Mouse (Mus musculus): ENCODE data around the gene Lrrn2.
"Not testable (repeated sequence)": the region's sequence is repeated elsewhere in the genome, so short reads cannot be mapped to it uniquely, and the experiment has no call there.

Gene Lrrn2

DNA sequence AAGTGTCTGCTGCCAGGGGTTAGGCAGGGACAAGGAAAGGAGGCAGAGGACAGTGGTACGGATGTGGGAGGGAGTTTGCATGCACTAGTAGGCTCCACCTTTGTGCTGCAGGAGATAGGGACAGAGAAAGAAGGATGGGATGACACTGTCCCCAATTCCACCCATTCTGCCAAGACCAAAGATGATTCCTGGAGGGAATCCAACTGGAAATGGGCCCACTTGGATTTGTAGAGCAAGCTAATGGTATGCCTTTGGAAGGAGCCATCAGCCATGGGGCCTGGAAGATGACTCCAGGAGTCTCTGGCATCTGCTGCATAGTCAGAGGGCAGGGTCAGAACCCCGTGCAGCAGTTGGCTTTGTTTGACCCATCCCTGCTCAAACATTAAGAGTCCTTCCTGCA is 52.3 kb downstream of the Lrrn2 start:
- peak; percentile 30 for DNase-seq (ENCODE audit: low spot score)

DNA sequence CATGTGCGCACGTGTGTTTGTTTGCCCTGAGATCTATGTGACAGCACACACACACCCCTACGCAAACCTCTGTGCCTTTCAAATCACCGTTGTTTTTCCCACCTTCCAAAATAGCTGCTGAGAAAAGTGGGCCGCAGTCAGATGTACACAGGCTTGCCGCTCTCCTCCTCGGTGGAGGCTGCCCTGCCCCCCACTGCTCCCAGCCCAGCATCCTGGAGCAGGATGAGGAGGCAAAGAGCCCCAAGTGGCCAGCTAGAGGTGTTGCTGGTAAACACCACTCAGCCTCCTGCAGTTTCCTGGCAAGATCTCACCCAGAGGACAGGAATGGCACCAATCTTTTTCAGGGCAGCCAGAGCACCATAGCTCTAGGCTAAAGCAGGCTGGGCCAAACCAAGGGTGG is 54.8 kb downstream of the Lrrn2 start:
- no peak for DNase-seq (ENCODE audit: low spot score)

DNA sequence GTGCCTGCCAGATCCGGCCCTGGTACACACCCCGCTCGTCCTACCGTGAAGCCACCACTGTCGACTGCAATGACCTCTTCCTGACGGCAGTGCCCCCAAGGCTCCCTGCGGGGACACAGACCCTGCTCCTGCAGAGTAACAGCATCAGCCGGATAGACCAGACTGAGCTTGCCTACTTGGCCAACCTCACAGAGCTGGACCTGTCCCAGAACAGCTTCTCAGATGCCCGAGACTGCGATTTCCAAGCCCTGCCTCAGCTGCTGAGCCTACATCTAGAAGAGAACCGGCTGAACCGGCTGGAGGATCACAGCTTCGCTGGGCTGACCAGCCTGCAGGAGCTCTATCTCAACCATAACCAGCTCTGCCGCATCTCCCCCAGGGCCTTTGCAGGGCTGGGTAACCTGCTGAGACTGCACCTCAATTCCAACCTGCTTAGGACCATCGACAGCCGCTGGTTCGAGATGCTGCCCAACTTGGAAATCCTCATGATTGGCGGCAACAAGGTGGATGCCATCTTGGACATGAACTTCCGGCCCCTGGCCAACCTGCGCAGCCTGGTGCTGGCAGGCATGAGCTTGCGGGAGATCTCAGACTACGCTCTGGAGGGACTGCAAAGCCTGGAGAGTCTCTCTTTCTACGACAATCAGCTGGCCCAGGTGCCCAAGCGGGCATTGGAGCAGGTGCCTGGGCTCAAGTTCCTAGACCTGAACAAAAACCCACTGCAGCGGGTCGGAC is 57.4 kb downstream of the Lrrn2 start:
- DNase-seq (ENCODE audit: low spot score) = peak; percentile 49

DNA sequence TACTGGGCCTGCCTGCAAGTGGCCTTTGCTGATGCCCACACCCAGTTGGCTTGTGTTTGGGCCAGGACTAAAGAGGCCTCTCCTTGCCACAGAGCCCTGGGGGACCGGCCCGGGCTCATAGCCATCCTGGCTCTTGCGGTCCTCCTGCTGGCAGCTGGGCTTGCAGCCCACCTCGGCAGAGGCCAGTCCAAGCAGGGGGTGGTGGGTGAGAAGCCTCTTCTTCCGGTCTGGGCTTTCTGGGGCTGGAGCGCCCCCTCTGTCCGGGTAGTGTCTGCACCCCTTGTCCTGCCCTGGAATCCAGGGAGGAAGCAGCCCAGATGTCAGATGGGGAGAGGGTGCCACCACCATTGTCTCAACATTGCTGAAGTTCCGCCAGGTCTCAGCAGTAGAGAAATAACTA is 58.9 kb downstream of the Lrrn2 start:
- DNase-seq (ENCODE audit: low spot score) = no peak

DNA sequence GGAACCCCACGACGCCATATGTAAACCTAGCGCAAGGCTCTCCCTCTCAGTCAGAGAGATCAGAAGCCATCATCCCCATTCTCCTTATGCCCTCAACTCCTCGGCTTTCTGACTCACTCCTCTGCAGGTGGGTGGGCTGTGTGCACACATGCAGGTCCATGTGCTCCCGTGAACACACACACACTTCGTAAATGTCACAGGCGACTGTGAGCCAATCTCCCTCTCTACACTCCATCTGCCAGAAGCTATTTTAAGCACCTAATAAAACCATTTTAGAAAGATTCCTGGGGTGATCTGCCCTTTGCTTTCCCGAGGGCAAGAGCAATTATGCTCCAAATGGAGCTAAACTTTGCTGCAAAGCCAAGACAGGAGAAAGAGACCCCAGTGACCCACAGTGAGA is 65.8 kb downstream of the Lrrn2 start:
- DNase-seq (ENCODE audit: low spot score) = no peak

DNA sequence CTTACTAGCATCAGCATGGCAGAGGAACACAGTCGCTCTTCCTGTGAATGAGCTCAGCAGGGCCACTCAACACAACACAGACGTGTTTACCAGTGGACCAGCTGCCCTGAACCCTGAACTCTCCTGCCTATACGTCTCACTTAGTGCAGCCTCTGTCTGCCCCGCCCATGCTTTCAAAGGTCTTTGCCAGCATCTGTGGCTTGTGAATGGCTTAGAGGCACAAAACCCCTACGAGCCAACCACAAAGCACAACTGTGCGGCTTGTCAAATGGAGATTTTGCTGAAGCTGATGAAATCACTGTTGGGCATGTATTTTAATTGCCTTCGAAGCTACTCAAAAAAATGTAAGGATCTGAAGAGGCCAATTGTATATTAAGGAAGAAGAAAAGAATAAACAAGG is 67.7 kb downstream of the Lrrn2 start:
- no peak for DNase-seq (ENCODE audit: low spot score)

DNA sequence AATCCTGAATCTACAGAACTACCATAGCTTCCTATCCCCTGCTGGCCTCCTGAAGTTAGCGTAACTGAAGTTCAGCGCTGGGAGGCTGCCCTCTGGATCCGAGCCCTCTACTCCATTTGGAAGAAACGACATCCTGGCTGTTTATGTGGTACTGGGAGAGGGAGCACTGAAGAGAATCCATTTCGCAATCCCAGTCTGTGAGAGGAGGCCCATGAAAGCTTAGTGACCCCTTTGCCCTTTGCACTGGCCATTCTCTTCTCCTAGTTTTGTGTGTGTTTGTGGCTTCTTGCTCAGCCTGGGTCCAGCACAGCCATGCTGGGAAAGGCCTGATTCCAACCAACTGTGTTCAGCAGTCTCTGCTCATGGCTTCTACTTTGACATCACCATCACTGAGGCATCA is 76.7 kb downstream of the Lrrn2 start:
- DNase-seq (ENCODE audit: low spot score) = peak; percentile 86

DNA sequence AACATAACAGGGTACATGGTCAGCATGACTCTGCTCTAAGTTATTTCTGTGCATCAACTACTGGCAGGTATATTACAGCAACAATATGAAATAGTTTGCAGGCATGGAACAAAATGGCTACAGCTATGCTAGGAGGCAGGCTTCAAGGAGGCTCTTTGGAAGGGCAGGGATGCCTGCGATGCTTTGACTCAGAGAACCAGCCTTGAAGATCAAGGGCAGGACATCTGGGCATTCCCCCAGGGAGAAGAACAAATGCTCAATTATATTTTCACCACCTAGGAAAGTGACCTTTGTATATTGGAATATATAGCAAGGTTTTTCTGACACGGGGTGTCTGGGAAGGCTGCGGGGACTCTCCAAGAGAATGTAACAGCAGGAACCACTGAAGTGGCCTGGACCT is 81.7 kb downstream of the Lrrn2 start:
- DNase-seq (ENCODE audit: low spot score) = no peak

DNA sequence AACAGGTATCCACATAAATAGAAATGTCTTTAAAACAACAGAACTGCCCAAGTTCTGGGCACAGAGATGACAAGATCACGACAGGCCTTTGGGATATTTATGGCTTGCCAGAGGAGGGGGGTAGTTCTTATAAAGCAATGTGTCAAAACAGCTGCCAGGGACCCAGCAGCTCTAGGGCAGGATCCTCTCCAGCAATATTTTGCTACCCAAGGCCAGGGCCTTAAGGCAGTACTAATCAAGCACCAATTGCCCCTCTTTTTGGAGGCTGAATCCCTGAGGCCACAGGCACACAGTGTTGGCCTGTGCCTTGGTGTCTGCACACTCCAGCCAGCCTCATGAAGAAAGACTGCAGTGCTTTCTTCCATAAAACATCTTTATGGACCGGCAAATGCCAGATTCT is 84.0 kb downstream of the Lrrn2 start:
- DNase-seq (ENCODE audit: low spot score) = no peak

DNA sequence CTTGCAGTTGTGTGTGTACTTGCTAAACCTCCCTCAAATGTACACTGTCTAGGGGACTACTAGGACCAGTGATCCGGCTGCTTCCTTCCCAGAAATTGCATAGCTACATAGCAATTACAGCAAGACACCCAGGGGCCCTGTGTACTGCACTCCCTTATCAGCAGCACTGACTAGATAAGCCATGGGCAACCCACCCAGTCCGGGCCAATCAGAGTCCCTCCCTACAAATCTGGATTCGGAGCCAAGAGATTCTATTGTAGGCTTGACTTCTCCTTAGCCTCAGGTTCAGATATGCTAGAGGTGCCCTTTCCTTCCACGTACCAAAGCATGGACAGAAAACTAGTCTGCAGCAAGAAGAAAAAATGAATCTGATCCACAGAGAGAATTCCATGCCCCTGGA is 84.6 kb downstream of the Lrrn2 start:
- no peak for DNase-seq (ENCODE audit: low spot score)

DNA sequence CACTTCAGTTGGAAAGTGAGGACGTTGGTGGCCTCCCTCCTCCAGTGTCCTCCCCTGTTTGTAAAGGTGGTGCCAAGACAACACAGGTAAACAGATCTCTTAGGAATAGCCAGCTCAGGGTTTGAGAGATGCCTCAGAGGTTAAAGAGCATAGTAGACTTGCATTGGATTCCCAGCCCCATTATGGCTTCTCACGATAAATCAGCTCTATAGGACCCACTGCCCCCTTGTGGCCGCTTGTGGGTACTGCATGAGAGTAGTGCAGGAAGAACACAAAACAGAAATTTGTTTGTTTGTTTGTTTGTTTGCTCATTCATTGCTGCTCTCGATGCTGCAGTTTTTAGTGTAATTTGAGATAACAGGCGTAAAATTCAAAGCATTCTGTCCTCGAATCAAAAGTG is 88.6 kb downstream of the Lrrn2 start:
- peak; percentile 39 for DNase-seq (ENCODE audit: low spot score)

DNA sequence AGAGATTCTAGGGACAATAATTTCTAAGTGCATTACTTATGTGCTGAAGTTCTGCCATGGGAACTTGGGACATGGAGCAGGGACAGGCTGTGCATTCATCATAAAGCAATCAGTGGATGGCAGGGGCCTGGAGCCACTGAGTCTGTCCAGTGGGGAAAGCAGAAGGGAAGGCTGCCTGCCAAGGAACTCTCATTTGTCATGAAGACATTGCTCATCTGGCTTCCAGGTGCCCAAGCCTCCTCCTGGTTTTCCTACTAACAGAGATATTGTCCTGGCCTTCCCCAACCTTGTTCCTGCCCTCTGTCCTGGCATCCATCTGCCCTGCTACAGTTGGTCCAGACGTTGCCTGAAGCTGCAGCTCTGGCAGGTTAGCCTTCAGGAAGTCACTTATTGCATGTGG is 97.3 kb downstream of the Lrrn2 start:
- DNase-seq (ENCODE audit: low spot score) = peak; percentile 22

DNA sequence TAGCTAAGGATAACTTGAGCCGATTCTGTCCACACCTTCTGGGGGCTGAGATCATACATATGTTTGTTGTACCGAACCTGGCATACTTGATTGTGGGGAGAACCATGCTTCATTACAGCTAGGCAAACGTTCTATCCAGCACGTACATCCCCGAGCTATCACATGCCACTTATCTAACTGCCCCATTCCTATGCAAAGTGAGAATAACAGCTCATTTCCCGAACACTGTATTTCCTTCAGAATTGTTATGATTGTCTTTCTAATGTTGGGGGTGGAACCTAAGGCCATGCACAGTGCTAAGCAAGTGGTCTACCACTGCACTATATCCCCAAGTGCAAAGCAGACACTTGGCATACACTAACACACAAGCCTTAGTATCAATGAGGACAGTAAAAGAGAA is 101.2 kb downstream of the Lrrn2 start:
- no peak for DNase-seq (ENCODE audit: low spot score)

DNA sequence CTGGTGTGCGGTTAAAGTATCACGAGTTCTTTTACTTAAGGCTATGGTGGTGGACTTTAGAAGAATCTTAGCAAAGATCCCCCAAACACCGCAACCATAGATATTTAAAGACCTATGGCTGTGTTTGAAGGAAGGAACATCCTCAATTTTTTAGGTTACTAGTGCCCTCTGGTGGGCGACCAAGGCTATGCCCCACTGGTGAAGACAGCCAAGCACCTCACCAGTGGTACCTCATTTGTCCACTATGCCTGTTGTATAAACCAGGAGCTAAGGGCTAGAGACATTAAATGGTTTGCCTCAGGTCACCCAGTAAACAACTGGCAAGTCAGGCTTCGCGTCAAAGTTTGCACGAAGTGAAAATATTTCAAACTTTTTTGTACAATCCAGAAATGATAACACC is 102.7 kb downstream of the Lrrn2 start:
- DNase-seq (ENCODE audit: low spot score) = peak; percentile 55

DNA sequence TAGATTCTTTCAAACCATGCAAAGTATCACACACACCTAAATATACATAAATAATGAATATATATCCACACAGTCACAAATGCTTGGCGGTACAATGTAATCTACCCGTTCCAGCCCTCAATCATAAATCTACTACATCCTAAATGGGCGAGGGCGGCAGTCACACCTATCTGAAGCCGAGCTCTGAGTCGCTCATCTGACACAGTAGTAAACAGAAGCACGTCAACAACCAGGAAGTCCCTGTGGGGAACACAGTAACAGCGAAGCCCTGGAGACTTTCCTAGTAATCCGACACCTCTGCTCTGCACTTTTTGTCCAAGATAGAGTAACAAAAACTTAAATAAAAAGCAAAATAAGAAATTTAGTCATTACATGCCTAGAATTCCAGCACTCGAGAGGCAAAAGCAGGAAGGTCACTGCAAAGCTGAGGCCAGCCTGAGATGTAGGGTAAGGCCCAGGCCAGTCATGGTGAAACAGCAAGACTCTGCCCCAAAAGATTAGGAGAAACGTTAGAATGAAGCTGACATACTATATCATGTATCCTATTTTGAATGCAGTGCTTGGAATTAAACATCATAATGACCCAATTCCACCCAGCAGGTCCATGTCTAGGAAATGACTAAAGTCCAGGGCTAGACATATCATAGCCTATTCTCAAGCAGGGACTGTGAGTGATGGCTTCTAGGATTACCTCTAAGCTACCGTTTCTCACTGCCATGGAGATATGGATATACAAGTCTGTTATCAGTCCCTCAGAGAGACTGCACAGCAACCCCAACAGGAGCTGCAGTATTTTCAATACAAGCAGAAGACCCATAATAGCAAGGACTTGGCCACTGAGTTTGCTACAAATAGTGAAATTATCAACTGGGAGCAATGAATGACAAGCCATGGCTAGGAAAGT is 108.7 kb downstream of the Lrrn2 start:
- not testable (repeated sequence) for DNase-seq (ENCODE audit: low spot score)

Measured in adipocyte (in vitro differentiated cells).